Mouse (Mus musculus) common myeloid progenitor, adult 5-6 weeks (primary cell): Measurements from ENCODE around the gene Dpf3. TPM values are rescaled to one million over a fixed set of nuclear protein-coding genes. Genes with fewer than 3 reads are reported as not detected.
A peak's percentile ranks its signal among the peaks of the same experiment; 100 is the strongest.

Source experiments
- ATAC-seq: replicated peaks from 2 replicates; pipeline ENCODE4 v1.8.0; 2016; ENCODE audit warnings: low read depth, mild to moderate bottlenecking, moderate TSS enrichment, inconsistent platforms; ENCODE audit not compliant: poor library complexity, severe bottlenecking
- total RNA-seq: library from RNA; stranded (forward); fragments of 200-1000, 187-1606 nt; gene quantifications from 2 replicates; pipeline ENCODE4 v1.2.3, GENCODE M21; 2017

The Dpf3 gene
- total RNA-seq, 1 experiment from 2014 or later: 13.3 TPM

DNA sequence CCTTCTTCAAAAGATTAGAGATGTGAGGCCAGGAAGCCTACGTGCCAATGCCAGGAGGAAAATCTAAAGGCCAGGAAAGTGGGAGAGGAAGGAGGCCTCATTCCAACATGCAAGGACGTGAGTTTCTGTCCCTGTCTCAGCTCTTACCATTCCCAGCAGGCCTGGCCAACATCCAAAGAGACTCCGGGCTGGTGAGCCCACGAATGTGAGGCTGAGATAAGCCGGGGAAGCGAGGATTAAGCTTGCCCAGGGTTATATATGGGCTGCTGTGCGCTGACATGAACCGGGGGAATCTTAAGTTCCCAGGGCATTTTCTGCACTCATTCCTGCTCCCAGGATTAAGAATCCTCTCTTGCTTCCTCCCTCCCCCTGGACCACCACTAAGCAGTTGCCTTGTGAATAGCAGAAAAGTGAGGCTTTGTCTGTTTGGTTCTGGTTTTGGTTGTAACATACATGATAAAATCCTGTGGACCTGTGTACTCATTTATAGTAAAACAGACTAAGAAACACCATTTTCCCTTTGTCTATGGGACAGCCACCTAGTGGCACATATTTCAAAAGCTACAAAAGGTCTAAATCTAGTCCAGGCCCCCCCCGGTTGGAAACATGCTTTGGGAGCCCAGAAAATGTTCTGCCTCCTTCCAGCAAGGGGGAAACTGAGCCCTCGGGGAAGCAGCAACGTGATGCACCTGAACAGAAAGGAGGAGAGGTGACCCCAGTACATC, 62.6 kb downstream of the Dpf3 start:
- peak; percentile 64; the same call in 1 of the 2 replicates for ATAC-seq

DNA sequence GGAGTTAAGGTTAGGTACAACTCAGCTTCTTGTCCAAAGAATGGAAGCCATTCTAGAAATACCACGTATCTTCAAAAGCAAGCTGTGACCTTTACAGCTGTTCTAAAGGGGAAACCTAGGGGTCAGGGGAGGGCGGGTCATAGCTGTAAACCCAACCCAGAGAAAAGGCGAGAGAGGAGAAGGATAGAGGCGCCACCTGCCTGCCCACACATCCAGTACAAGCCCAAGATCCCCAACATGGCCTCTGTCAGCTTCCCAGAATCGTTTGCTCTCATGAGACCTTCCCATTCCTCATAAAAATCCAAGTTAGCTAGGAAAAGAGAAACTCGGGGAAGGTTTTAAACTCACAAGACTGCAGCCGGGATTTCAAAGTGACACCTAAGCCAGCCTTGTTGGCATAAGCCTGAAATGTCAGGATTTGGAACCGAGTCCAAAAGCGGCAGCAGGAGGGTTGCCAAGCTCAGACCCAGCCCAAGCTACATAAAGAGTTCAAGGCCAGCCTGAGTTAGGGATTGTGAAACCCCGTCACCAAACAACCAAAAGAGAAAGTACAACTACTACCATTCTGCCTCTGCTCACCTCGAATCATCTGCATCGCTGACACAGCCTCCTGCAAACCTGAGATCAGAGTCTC, 63.3 kb downstream of the Dpf3 start:
- ATAC-seq: no peak

DNA sequence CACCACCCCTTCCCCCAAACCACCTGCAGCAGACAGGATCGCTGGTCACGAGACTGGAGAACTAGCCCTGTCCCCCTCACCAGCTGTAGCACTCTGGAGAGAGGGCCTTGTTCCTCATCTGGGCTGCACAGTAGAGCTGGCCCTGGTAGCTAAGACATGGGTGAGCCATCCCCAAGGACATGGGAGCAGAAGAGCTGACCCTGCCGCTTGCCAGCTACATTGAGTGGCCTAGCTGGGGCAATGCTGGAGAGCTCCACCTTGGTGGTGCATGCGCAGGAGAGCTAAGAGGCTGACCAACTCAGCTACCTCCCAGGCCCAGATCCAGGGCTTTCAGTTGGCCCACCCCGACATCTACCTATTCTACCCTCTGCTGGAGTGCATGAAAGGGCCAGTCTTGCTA, 67.2 kb downstream of the Dpf3 start:
- no peak for ATAC-seq

DNA sequence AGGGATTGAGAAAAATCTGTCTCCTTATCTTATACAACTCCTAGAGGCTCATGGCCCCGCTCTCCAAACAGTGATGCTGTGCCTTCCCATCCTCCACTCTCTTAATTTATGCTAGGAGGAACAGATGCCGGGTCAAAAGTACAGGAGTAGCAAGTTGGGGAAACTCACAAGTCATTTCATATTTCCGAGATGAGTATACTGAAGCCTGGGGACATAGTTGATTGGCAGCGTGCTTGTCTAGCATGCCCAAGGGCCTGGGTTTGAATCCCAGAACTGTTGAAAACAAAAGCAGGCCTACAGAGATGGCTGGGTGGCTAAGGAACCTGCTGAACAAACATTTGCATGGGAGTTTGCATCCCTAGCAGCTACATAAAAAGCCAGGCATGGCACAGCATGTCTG, 72.3 kb downstream of the Dpf3 start:
- ATAC-seq: no peak

DNA sequence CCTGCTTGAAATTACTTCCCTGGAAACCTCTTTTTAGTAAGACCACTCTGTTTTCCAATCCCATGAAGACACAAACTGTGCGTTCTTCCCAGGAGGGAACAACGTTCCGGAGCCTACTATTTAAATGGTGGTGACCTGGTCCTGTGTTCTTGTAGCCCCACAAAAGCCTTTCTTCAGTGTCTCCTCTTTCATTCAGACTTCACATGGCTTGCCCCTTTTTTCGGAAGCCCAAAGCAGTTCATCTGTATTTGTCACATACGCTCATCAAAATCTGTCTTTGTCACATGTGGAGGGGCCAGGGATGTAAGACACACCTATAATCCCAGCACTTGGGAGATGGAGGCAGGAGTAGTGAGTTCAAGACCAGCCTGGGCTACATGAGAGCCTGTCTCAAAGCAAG, 73.8 kb downstream of the Dpf3 start:
- ATAC-seq: no peak

DNA sequence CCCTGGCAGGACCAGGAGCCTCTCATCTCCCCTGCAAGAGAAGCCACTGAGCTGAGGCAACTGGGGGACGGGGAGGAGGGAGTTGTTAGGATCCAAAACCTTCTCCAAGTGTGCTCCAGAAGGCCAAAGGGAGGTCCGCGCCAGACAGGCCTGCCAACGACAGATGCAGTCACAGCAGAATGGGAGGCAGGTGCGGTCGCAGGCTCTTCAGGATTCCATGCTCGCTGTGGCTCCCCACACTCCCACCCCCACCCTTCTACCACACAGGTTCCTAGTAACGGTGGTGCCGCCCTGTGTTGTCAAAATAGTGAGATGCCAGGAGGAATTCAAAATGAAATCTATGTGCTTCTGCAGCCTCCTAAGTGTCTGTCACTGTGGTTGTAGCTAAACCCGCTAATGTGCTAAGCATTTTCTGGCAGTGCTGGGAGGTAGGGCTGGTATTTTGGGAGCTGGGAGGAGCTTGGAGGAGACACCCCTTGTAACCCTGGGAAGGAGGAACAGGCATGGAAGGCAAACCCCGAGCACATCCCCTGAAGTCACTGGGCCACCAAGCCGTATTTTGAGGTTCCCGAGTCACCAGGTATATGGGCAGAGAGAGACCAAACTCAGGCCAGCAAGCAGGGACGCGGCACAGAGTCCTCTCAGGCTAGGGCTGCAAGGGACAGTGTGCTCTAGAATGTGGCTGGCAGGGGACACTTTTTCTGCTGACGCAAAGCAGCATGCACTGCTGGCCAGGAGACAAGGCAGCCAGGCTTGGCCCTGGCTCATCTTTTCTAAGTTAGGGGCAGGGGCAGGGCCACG, 75.6 kb downstream of the Dpf3 start:
- no peak for ATAC-seq

DNA sequence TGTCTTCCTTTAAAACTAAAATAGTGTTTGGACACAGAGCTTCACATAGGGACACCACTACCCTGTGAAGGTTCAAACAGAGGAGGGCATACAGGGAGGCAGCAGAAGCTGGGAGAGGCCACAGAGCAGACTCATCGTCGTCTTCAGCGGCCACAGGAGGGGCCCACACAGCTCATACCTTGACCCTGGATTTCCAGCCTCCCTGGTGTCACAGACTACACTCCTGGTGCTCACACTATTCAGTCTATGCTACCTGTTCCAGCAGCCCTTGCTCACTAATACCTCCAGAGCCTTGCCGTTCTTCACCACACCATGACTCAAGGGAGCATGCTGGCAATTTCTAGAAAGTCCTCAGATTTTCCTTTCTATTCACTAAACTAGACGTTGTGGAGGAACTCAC, 76.5 kb downstream of the Dpf3 start:
- ATAC-seq: no peak

DNA sequence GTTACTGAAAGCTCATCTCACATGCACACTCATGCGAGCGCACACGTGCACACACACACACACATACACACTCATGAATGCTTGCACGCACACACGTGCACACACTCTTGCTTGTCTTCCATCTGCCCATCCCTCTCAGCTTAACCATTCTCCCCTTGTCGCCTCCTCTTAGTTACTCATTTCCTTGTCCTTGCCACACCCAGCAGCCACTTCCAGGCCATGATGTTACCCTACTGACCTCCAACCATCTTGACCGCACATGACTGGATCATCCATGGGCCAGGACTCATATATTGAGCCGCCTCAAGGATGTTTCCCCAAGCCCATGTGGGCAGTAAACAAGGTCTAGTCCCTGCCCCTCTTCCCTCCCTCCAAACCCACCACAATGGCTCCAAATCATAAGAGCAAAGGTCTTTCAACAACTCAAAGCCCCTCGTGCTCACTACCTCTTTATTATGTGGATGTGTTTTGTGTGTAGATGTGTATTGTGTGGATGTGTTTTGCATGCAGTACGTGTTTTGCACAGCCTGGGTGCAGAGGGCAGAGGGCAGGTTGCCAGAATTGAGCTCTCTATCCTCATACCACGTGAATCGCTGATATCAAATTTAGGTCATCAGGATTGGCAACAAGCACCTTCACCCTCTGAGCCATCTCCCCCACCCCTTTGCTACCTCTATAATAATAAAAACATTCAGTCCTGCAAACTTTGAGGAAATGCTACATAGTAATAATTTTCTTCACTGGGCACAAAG, 82.0 kb downstream of the Dpf3 start:
- ATAC-seq: no peak

DNA sequence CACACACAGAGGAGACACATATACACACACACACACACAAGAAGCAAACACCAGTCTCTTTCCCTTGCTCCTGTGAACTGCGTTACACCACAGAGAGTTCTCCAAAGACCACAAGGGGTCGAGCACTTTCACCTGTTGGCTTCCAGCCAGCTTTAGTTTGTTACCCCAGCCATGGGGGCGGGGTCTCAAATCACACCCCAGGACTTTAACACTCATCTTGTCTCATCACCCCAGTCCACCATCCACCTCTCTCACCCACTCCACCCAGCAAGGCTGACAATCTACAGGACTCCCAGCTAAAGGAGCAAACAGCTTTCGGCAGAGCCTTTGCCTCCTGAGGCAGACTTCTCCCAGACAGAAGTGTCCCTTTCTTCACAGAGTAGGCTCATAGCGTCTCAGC, 85.2 kb downstream of the Dpf3 start:
- ATAC-seq: no peak

DNA sequence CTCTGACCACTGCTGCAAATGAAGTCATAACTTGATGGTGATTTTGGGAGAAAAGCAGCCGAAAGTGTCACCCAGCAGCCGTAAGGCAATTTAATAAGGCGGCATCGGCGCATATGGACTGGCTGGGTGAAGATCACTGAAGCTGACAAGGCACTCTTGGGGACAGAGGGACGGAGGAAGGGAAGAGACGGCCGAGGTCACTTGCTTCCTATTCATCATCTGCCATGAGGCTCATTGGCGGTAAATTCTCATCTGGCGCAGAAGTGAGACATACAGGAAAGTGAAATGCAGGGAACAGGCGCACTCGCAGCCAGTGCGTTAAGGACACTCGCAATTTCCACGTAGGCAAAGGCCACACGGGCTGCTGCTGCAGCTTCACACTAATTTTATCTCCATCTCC, 95.5 kb downstream of the Dpf3 start:
- no peak for ATAC-seq

DNA sequence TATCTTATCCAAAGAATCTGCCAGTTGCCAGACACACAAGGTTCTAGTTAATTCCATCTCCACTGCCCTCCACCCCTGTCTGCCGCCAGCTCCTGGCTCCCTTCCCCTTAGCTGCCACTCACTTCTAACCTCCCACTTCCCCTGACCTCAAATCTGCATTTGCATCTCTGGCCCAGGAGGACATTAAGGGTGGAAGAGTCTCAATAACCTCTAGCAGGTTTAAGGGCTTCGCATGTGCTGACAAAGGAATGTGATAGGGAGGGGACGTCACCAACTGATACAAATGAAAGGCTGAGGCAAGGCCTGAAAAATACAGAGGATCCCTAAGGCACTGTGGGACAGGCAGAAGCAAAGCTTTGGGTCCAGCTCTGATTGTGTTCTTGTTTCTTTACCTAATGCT, 100.0 kb downstream of the Dpf3 start:
- peak; percentile 62 for ATAC-seq

DNA sequence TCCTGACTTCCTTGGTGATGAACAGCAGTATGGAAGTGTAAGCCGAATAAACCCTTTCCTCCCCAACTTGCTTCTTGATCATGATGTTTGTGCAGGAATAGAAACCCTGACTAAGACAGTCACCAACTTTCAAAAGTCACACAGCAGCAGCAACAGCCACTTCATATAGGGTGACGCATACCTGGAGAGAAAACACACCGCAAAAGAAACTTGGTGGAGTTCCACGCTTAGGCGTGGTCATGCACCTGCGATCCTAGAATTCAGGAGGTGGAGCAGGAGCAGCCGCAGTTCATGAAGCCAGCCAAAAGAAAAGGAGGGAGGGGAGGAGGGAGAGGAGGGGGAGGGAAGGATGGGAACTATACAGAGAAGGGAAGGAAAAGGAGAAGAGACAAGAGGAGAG, 106.4 kb downstream of the Dpf3 start:
- ATAC-seq: no peak

DNA sequence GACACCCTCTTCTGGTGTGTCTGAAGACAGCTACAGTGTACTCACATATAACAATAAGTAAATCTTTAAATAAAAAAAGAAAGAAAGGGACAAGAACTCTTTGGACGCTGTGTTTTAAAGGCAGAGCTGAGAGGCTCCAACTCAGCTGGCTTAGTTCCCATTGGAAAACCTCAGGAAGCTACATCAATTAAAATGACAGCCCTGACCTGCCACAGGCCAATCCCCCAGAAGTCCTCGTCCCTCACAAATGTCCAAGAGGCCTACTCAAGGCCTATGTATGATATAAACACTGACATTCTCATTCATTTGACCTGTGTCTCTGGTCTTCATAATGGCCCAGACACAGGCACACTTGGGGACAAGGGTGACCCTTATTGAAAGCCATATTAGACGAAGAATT, 107.5 kb downstream of the Dpf3 start:
- no peak for ATAC-seq

DNA sequence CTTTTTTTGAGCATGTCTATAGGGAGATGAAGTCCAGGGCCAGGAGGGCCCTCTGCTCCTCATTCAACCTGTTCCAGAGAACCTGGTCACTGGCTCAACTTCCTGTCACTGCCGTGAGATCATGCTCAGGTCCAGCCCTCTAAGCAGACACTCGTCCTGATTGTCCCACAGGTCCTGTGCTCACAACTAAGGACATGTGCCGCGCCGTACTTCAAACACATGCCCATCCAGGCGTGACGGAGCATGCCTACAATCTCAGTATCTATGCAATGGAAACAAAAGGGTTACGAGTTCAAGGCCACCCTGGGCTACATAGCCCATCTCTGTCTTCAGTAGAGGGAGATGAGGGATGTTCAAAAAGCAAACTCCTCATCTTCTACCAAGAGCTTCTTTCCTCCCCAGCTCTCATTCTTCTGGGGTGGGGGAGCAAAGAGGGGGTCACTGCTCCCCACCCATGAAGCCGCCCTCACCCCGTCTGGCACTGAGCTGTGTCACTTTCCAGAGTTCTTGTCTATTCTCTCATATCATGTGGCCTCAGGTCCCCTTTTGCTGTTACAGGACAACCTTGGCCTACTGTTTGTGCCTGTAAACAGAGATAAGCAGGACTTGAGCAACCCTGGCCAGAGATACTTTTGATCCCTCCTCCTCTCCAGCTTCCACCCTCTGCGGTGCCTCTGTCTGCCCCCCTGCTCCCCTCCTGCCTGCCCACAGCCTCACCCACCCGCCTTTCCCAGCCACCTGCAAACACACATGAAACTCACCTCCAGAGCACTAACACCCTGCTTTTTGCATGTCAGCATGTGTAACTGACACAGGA, 112.3 kb downstream of the Dpf3 start:
- ATAC-seq: peak; percentile 96

DNA sequence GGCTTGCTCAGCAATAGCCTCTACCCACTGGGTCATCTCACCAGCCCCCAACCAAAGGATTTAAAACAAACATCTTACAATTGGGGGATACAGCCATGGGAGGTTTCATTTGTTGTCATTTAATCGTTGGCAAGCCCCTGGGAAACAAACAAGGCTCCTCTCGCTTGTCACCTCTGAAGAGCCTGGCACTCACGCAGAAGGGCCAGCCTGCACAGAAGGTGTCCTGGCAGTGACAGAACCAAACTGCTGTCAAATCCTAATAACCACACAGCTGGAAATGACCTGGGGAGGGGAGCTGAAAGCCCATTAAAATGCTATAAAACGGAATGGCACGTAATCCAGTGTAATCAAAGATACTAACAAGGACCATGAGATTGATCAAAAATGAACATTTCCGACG, 114.4 kb downstream of the Dpf3 start:
- ATAC-seq: no peak

DNA sequence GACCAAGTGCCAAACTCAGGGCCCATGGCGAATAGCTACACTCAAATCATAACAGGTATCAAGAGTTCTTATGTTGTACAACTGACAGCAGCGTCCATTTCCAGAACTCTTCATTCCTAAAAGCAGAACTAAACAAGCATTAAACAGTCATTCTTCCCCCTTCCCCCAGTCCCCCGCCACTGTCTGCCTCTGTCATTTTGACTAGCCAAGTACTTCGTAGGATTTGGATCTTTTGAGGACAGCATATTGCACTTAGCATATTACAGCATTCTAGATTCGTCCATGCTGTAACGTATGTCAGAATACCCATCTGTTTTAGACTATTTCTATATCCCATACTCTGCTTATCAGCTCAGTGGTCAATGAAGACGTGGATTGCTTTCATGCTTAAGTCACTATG, 115.2 kb downstream of the Dpf3 start:
- no peak for ATAC-seq

DNA sequence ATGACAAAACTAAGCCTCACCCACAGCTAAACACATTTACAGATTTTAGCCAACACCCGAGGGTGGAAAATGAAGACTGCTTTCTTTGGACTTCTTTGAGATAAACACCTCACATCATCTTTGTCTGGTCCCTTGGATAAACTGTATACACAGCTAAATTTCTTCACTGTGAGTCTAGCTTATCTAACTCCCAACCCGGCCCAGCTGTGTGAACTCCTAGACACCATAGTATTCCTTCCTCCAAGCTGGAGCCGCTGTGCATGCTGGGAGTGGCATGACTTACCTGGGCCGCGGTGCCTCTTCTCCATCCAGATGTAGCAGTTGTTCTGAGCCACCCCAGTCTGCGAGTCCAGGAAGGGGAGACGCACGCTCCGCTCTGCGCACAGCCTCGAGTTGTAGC, 117.3 kb downstream of the Dpf3 start:
- ATAC-seq: peak; percentile 40; the same call in 1 of the 2 replicates

DNA sequence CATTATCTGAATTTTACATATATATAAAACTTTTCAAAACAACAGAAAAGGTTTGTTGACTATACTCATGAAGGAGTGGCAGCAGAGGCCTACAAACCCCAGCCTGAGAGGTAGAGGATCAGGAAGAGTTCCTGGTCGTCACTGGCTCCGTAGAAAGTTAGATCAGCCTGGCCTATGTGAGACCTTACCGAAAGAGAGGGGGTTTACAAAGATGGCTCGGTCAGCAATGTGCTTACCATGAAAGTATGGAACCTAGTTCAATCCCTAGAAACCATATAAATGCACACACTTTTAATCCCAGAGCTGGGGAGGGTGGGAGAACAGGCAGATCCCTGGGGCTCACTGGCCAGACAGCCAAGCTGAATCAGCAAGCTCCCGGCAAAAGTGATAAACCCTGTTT, 118.1 kb downstream of the Dpf3 start:
- no peak for ATAC-seq

DNA sequence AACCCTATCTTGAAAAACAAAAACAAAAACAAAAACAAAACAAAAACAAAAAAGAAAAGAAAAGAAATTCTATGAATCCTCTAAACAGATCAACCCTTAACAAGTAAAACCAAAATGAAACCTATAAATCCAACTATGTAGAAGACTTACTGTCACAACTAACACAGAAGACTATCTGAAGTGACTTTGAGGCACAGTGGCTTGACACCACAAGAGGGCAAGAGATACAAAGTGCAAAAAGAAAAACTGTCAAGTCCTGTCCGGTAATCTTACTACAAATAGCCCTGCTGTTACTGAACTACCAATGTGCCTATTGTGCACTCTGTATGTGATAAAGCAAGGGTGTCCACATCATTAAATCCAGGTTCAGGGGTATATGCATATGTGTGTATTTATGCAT, 120.0 kb downstream of the Dpf3 start:
- no peak for ATAC-seq

DNA sequence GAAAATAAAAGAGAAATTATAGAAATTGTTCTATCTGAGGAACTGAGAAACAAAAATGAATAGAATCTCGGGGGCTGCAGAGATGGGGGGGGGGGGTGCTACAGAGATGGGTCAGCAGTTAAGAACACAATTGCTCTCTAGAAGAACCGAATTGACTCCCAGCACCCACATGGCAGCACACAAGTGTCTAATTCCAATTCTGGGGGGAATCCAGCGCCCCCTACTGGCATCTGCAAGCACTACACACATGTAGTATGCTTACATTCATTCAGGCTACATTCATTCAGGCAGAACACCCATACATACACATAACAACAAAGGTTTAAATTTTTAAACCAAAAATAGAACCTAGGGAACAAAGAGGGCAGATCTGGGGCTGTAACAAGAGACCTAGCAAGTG, 122.7 kb downstream of the Dpf3 start:
- no peak for ATAC-seq
